Mouse (Mus musculus): ENCODE data around the gene E030018B13Rik. TPM values are rescaled to one million over a fixed set of nuclear protein-coding genes. Genes with fewer than 3 reads are reported as not detected.

Gene E030018B13Rik
- not detected for total RNA-seq (2023)

DNA sequence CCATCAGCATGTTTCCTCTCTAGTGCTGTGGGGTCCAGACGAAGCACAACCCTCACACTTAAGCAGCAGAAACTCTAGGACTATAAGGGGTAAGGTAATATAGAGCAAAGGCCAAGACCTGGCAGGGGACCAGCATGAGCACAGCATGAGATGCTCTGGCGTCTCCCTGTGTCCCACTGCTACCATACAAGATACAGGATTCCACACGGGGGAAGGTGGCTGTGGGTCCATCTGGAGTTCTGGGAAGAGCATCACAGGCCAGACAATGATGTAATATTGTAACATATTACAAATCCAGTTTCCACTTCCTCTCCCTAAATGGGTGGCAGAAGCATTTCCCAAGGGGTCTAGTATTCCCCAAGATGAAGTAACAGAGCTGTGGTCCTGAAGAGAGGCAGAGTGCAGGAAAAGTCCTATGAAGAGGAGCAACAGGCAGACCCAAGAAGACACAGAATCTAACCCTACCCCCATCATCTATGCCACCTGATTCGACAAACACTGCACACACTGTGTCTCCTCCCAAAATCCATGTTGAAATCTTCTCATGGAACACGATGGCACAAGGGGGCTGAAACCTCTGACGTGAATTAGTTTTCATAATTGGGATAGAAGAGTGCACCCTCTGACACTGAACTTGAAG, at the start of gene E030018B13Rik:
E030018B13Rik (plus strand) TSS at position 590 of the 640 bp plus-strand sequence.

DNA sequence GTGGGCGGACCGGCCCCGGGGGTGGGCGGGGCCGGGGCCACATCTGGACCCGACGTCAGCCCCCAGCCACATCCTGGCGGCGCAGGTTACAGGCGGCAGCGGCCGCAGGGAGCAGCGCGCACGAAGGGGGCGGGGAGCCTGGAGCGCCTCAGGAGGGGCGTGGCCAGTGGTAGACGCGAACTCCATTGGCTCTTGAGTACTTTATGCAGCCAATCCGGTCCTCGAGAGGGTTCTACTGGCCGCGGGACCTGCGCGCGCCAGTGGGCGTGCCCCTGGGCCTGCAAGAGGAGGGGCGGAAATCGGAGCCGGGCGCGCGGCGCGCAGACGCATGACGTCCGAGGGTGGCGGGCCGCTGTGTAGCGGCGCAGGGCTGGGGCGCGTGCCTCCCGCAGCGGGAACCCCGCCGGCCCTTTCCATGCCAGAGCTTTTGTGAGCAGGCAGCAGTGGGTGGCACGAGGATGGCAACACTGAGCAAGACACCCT, 22.3 kb downstream of the E030018B13Rik start, which contains the start of gene Klf13:
Klf13 (minus strand) TSS at position 2 of the 483 bp plus-strand sequence.

Other genes with a start within 250 kb of the E030018B13Rik start
- 100 to 1,000 TPM; 253 to 336 TPM for gene Klf13, start 22.1 kb downstream of the E030018B13Rik start, total RNA-seq (2023)
- gene Trpm1, start 237.0 kb downstream of the E030018B13Rik start, total RNA-seq (2023) = not detected